Mouse (Mus musculus) intestine, embryonic 14.5 days (tissue): ENCODE measurements at regions not wholly inside any gene's neighbourhood (a gene's known extent, or its start where the extent isn't known, plus 50 kb on each side); places are given as distances from the start of the nearest gene placed in this dataset.

Source experiments
- ATAC-seq: fragments of 200-750 bp; cut with Nextera tagmentation; replicated peaks from 2 replicates; pipeline ENCODE4 v1.8.0; 2017; ENCODE audit warnings: low read depth, moderate number of reproducible peaks, moderate TSS enrichment, moderate library complexity; ENCODE audit not compliant: low FRiP score, low TSS enrichment
- DNase-seq: peaks from one replicate; pipeline ENCODE4 v3.0.0-alpha.2; 2018; ENCODE audit warnings: low spot score
- H3K27ac ChIP-seq: fragments of 300-500 bp; sonication (generic); 2 replicates; pipeline ENCODE4 v1.5.1; 2014; ENCODE audit warnings: low read depth, mild to moderate bottlenecking, control low read depth
- H3K27me3 ChIP-seq: fragments of 300-500 bp; sonication (generic); replicated peaks from 2 replicates; pipeline ENCODE4 v1.6.1; 2014; ENCODE audit warnings: low read length, control low read depth; ENCODE audit not compliant: control insufficient read depth, insufficient read depth
- H3K36me3 ChIP-seq: fragments of 300-500 bp; sonication (generic); 2 replicates; pipeline ENCODE4 v1.6.1; 2014; ENCODE audit warnings: low read length, control low read depth; ENCODE audit not compliant: control insufficient read depth, insufficient read depth
- H3K4me1 ChIP-seq: fragments of 300-500 bp; sonication (generic); replicated peaks from 2 replicates; pipeline ENCODE4 v1.6.1; 2014; ENCODE audit warnings: low read length, control low read depth, mixed read lengths; ENCODE audit not compliant: control insufficient read depth, insufficient read depth
- H3K4me2 ChIP-seq: fragments of 300-500 bp; sonication (generic); 2 replicates; pipeline ENCODE4 v1.6.1; 2014; ENCODE audit warnings: low read length
- H3K4me3 ChIP-seq: fragments of 300-500 bp; sonication (generic); 2 replicates; pipeline ENCODE4 v1.5.1; 2014; ENCODE audit warnings: low read depth, low read length, control low read depth, mixed read lengths
- H3K9ac ChIP-seq: fragments of 300-500 bp; sonication (generic); 2 replicates; pipeline ENCODE4 v1.6.1; 2014; ENCODE audit warnings: mild to moderate bottlenecking, low read length
- H3K9me3 ChIP-seq: fragments of 300-500 bp; sonication (generic); 2 replicates; pipeline ENCODE4 v1.6.1; 2016; ENCODE audit warnings: low read length, control low read depth; ENCODE audit not compliant: control insufficient read depth
- WGBS: fragments of 180-500 bp; shearing (Covaris S2); extraction: QIAGEN DNeasy Blood & Tissue Kit; methylation state at CpG from one replicate; pipeline ENCODE4 v1.1.7; 2014; 5-methylcytosine and 5-hydroxymethylcytosine counted together

DNA sequence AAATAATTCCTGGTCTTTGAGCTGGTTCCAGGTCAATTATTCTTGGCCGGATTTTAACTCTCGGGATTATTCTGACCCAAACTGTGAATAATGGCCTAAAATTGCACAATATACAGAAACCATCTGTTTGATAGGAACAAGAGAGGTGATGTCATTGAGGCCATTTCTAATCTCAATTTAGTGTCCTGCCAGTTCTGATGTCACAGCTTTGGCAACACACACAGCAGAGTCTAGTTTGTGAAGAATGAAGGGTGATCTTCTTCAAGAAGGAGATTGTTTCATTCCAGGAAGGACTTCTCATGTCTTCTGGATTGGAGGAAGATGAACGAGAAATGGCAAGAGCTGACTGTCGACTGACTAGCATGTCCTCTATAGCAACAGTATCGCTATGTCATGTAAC is 670.0 kb downstream of the Kcnj2 start:
- no peak overlapping the region for H3K4me2 ChIP-seq
- H3K27ac ChIP-seq = no peak overlapping the region
- H3K9ac ChIP-seq = no peak overlapping the region
- no peaks in the 10 kb centered on the region for H3K4me1 ChIP-seq
- ATAC-seq (no peak), DNase-seq (no peak)
- no peaks in the 10 kb centered on the region for H3K36me3 ChIP-seq
- no peak overlapping the region for H3K4me3 ChIP-seq
- WGBS = 92% methylated on average over 5 of the region's 5 CpGs
- no peaks in the 10 kb centered on the region for H3K27me3 ChIP-seq
- no peaks in the 10 kb centered on the region for H3K9me3 ChIP-seq

DNA sequence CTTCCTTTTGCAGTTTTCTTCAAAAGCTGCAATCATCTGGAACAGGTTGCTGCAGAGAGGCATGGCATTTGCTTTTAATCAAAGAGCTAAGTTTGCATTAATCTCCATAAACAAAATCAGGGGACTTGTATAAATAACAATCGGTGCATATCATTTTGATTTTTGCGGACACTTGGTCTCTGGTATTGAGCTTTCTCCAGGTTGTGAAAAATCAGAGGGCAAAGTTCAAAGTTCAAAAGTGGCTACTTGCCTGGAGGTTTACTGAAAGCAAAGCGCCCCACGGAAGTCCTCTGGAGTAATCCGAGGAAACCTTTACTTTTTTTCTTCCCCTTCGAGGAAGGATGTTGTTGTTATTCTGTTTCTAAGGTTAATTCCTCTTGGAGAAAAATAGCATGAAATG is 677.4 kb downstream of the Kcnj2 start:
- Histone ChIP-seq H3K4me2 (no peak overlapping the region), H3K27ac (no peak overlapping the region), H3K36me3 (no peaks in the 10 kb centered on the region), H3K9ac (no peak overlapping the region), H3K4me1 (no peaks in the 10 kb centered on the region; the same call in 1 of the 2 replicates), H3K4me3 (no peak overlapping the region), H3K9me3 (no peaks in the 10 kb centered on the region), H3K27me3 (no peaks in the 10 kb centered on the region)
- no peak for DNase-seq
- WGBS = 19% methylated on average over 6 of the region's 6 CpGs
- ATAC-seq = no peak

- WGBS = 37% methylated on average over 7 of the region's 7 CpGs
- no peaks in the 10 kb centered on the region for H3K27me3 ChIP-seq
- no peak overlapping the region for H3K4me3 ChIP-seq
- H3K9ac ChIP-seq = no peak overlapping the region
- no peak for DNase-seq
- H3K4me2 ChIP-seq = no peak overlapping the region
- H3K4me1 ChIP-seq = no peaks in the 10 kb centered on the region; the same call in 1 of the 2 replicates
- no peaks in the 10 kb centered on the region for H3K9me3 ChIP-seq
- H3K27ac ChIP-seq = no peak overlapping the region
- ATAC-seq = no peak
- H3K36me3 ChIP-seq = no peaks in the 10 kb centered on the region
These were observed 681.4 kb downstream of the Kcnj2 start for GRCm38 (mm10) chr11:111747262-111747946.

DNA sequence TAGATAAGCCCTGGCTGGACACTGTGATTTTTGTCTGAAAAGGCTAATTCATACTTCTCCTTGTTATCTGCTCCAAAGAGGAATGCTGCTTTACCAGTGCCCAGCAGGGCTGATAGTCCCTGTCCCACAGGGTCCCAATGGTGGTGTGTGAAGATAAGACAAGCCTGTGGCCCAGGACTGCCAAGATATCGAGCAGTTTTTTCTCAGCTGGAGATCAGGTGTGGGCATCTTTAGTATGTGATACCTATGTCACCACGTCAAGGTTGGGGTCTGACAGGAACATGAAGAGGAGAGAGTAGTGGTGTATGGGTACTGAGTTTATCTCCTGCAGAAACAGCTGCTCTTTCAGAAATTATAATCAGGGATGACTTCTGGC is 682.0 kb downstream of the Kcnj2 start:
- WGBS = 69% methylated on average over 2 of the region's 2 CpGs
- Histone ChIP-seq H3K4me2 (no peak overlapping the region), H3K36me3 (no peaks in the 10 kb centered on the region)

DNA sequence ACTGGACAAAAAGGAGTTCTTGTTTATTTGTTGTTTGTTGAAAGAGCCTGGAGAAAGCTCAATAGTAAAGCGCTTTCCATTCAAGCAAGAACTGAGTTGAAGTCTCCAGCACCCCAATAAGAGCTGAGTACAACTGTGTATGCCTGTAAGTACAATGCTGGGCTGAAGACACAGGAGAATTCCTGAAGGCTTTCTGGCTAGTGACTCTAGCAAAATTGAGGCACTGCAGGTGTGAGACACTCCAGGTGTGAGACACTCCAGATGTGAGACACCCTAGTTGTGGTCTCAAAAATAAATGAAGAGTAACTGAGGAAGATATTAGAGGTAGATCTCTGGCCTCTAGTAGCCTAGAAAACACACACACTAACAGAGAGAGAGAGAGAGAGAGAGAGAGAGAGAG is 682.5 kb downstream of the Kcnj2 start:
- ATAC-seq (no peak), DNase-seq (no peak)
- Histone ChIP-seq H3K27me3 (no peaks in the 10 kb centered on the region), H3K27ac (no peak overlapping the region), H3K4me3 (no peak overlapping the region), H3K4me1 (no peaks in the 10 kb centered on the region; the same call in 1 of the 2 replicates), H3K9me3 (no peaks in the 10 kb centered on the region), H3K9ac (no peak overlapping the region), H3K4me2 (no peak overlapping the region), H3K36me3 (no peaks in the 10 kb centered on the region)
- 86% methylated on average over 1 of the region's 1 CpGs for WGBS

More for the DNA sequence above, 682.0 kb downstream of the Kcnj2 start:
- ATAC-seq (no peak), DNase-seq (no peak)
- Histone ChIP-seq H3K9me3 (no peaks in the 10 kb centered on the region), H3K4me3 (no peak overlapping the region), H3K9ac (no peak overlapping the region), H3K4me1 (no peaks in the 10 kb centered on the region; the same call in 1 of the 2 replicates), H3K27me3 (no peaks in the 10 kb centered on the region), H3K27ac (no peak overlapping the region)

GRCm38 (mm10) chr11:111754735-111755134 is 688.8 kb downstream of the Kcnj2 start:
- no peak overlapping the region for H3K9ac ChIP-seq
- H3K9me3 ChIP-seq = no peaks in the 10 kb centered on the region
- no peaks in the 10 kb centered on the region for H3K27me3 ChIP-seq
- no peak for DNase-seq
- H3K4me3 ChIP-seq = no peak overlapping the region
- no peak overlapping the region for H3K27ac ChIP-seq
- 88% methylated on average over 2 of the region's 2 CpGs for WGBS
- no peaks in the 10 kb centered on the region for H3K4me1 ChIP-seq
- H3K36me3 ChIP-seq = no peaks in the 10 kb centered on the region
- H3K4me2 ChIP-seq = no peak overlapping the region
- no peak for ATAC-seq

DNA sequence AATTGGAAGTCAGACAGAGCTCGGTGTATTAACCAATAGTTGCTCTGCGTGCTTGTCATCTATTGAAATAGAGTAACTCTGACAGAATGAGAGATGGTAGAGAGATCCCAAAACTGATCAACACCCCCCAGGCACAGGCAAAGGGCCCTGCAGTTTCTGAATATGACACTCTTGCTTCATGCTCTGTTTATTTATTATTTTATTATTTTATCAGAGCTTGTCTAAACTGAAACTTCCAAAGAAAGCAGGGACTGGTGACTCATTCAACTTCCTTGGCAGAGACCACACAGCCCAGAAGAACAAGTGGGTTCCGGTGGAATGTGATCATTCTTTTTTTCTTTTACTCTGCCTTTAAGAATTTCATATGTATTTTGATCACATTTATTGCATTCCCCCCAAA is 697.1 kb downstream of the Kcnj2 start:
- Histone ChIP-seq H3K27me3 (no peaks in the 10 kb centered on the region), H3K9me3 (no peaks in the 10 kb centered on the region), H3K4me2 (no peak overlapping the region), H3K4me1 (no peaks in the 10 kb centered on the region), H3K36me3 (no peaks in the 10 kb centered on the region), H3K4me3 (no peak overlapping the region), H3K27ac (no peak overlapping the region), H3K9ac (no peak overlapping the region)
- DNase-seq (no peak), ATAC-seq (no peak)
- 89% methylated on average over 3 of the region's 3 CpGs for WGBS

- no peak for DNase-seq
- WGBS = 76% methylated on average over 6 of the region's 6 CpGs
- H3K9ac ChIP-seq = no peak overlapping the region
- H3K4me1 ChIP-seq = no peaks in the 10 kb centered on the region
- no peaks in the 10 kb centered on the region for H3K27me3 ChIP-seq
- no peaks in the 10 kb centered on the region for H3K9me3 ChIP-seq
- no peak overlapping the region for H3K4me2 ChIP-seq
- H3K27ac ChIP-seq = no peak overlapping the region
- ATAC-seq = no peak
- H3K36me3 ChIP-seq = no peaks in the 10 kb centered on the region
- H3K4me3 ChIP-seq = no peak overlapping the region
These were observed 700.5 kb downstream of the Kcnj2 start for GRCm38 (mm10) chr11:111766371-111767011.

GRCm38 (mm10) chr11:111767012-111767392 is 701.0 kb downstream of the Kcnj2 start:
- ATAC-seq = no peak
- WGBS = 77% methylated on average over 1 of the region's 1 CpGs
- H3K4me3 ChIP-seq = no peak overlapping the region

More at GRCm38 (mm10) chr11:111767012-111767392, 701.0 kb downstream of the Kcnj2 start:
- no peak overlapping the region for H3K27ac ChIP-seq
- no peak overlapping the region for H3K9ac ChIP-seq
- H3K27me3 ChIP-seq = no peaks in the 10 kb centered on the region
- no peak overlapping the region for H3K4me2 ChIP-seq
- DNase-seq = no peak
- no peaks in the 10 kb centered on the region for H3K36me3 ChIP-seq
- no peaks in the 10 kb centered on the region for H3K4me1 ChIP-seq
- H3K9me3 ChIP-seq = no peaks in the 10 kb centered on the region
